Mouse (Mus musculus) CH12.LX (cell line): ENCODE results near the gene Cldn19. TPM values are rescaled to one million over a fixed set of nuclear protein-coding genes. Genes with fewer than 3 reads are reported as not detected.
A peak's percentile ranks its signal among the peaks of the same experiment; 100 is the strongest.

ENCODE experiments used
- DNase-seq: peaks from one replicate; pipeline ENCODE4 v3.0.0-alpha.2; 2013; ENCODE audit errors: extremely low read depth
- H3K27ac ChIP-seq: 2 replicates; pipeline ENCODE4 v1.5.1; 2012; ENCODE audit warnings: low read depth, mild to moderate bottlenecking, control low read depth, moderate library complexity; ENCODE audit not compliant: insufficient read depth
- H3K27me3 ChIP-seq: replicated peaks from 2 replicates; pipeline ENCODE3; 2012; ENCODE audit warnings: inconsistent platforms
- H3K36me3 ChIP-seq, 2 experiments: replicated peaks in 1 of 2; 2 replicates each; pipeline versions ENCODE3 to v1.6.1; 2012; ENCODE audit warnings: inconsistent platforms in 1 of 2, low read length in 1 of 2, mild to moderate bottlenecking in 1 of 2, mixed read lengths in 1 of 2, moderate library complexity in 1 of 2; ENCODE audit not compliant: control insufficient read depth in 1 of 2, insufficient read depth in 1 of 2
- H3K4me1 ChIP-seq, 2 experiments: 2 replicates each; pipeline ENCODE4 v1.6.1; 2012; ENCODE audit warnings: inconsistent platforms in 1 of 2, moderate library complexity in 1 of 2; ENCODE audit not compliant: insufficient read depth in 2 of 2, control insufficient read depth in 1 of 2
- H3K4me2 ChIP-seq: 2 replicates; pipeline ENCODE4 v1.6.1; 2012; ENCODE audit warnings: low read depth, mild to moderate bottlenecking, control low read depth; ENCODE audit not compliant: poor library complexity, insufficient read depth, severe bottlenecking
- H3K4me3 ChIP-seq, 3 experiments: fragments of 150-350 bp in 1 of 3; sonication (generic) in 1 of 3; replicated peaks in 1 of 3; 2 replicates each; pipeline versions ENCODE3 to v1.5.1; 2011 to 2012; ENCODE audit warnings: low read depth in 2 of 3, low read length in 2 of 3, mild to moderate bottlenecking in 2 of 3, moderate library complexity in 2 of 3, control low read depth in 1 of 3, improper control_type of control experiment in 1 of 3, inconsistent platforms in 1 of 3, mixed read lengths in 1 of 3; ENCODE audit not compliant: poor library complexity in 1 of 3
- H3K79me2 ChIP-seq: replicated peaks from 2 replicates; pipeline ENCODE4 v1.6.1; 2012; ENCODE audit warnings: mild to moderate bottlenecking, moderate library complexity; ENCODE audit not compliant: control insufficient read depth, poor library complexity, insufficient read depth, severe bottlenecking; ENCODE audit errors: extremely low read depth
- H3K9ac ChIP-seq: 2 replicates; pipeline ENCODE4 v1.6.1; 2012; ENCODE audit warnings: low read depth, mild to moderate bottlenecking, control low read depth, moderate library complexity; ENCODE audit not compliant: insufficient read depth
- H3K9me3 ChIP-seq: replicated peaks from 2 replicates; pipeline ENCODE3; 2012; ENCODE audit warnings: low read length, inconsistent platforms, mixed read lengths
- BHLHE40 ChIP-seq: IDR thresholded peaks from 2 replicates; pipeline ENCODE4 v1.6.1; 2011; ENCODE audit warnings: mild to moderate bottlenecking, low read depth, low read length, improper control_type of control experiment
- CHD2 ChIP-seq: IDR thresholded peaks from 2 replicates; pipeline ENCODE4 v1.6.1; 2011; ENCODE audit warnings: low read length, improper control_type of control experiment
- CTCF ChIP-seq, 2 experiments: IDR thresholded peaks in 1 of 2; conservative IDR thresholded peaks in 1 of 2; 2 replicates each; pipeline ENCODE4 v1.5.1; 2011 to 2012; ENCODE audit warnings: low read depth in 2 of 2, low read length in 2 of 2, improper control_type of control experiment in 1 of 2, inconsistent platforms in 1 of 2, mild to moderate bottlenecking in 1 of 2, moderate library complexity in 1 of 2
- ELF1 ChIP-seq: IDR thresholded peaks from 2 replicates; pipeline ENCODE4 v1.6.1; 2014; ENCODE audit warnings: low read depth, mild to moderate bottlenecking, inconsistent platforms, low read length, improper control_type of control experiment
- EP300 ChIP-seq: IDR thresholded peaks from 2 replicates; pipeline ENCODE4 v1.6.1; 2011; ENCODE audit warnings: low read length, improper control_type of control experiment
- ETS1 ChIP-seq: conservative IDR thresholded peaks from 2 replicates; pipeline ENCODE4 v1.6.1; 2012; ENCODE audit warnings: low read depth, mild to moderate bottlenecking, inconsistent platforms, low read length, improper control_type of control experiment, moderate library complexity
- GABPA ChIP-seq: IDR thresholded peaks from 2 replicates; pipeline ENCODE4 v1.6.1; 2012; ENCODE audit warnings: low read depth, low read length, improper control_type of control experiment, inconsistent platforms; ENCODE audit not compliant: insufficient replicate concordance
- HCFC1 ChIP-seq: IDR thresholded peaks from 2 replicates; pipeline ENCODE4 v1.6.1; 2012; ENCODE audit warnings: low read depth, mild to moderate bottlenecking, inconsistent platforms, low read length, improper control_type of control experiment
- MAZ ChIP-seq: IDR thresholded peaks from 2 replicates; pipeline ENCODE4 v1.6.1; 2012; ENCODE audit warnings: low read depth, mild to moderate bottlenecking, inconsistent platforms, low read length, improper control_type of control experiment, moderate library complexity
- MEF2A ChIP-seq: IDR thresholded peaks from 2 replicates; pipeline ENCODE4 v1.6.1; 2014; ENCODE audit warnings: low read depth, mild to moderate bottlenecking, inconsistent platforms, low read length, improper control_type of control experiment, borderline replicate concordance
- MXI1 ChIP-seq: IDR thresholded peaks from 2 replicates; pipeline ENCODE4 v1.6.1; 2011; ENCODE audit warnings: mild to moderate bottlenecking, low read depth, low read length, improper control_type of control experiment
- MYC ChIP-seq: IDR thresholded peaks from 2 replicates; pipeline ENCODE4 v1.6.1; 2011; ENCODE audit warnings: low read depth, mild to moderate bottlenecking, improper control_type of control experiment, low read length
- NELFE ChIP-seq: IDR thresholded peaks from 2 replicates; pipeline ENCODE4 v1.6.1; 2011; ENCODE audit warnings: low read depth, low read length, improper control_type of control experiment
- NRF1 ChIP-seq: IDR thresholded peaks from 2 replicates; pipeline ENCODE4 v1.6.1; 2014; ENCODE audit warnings: low read depth, mild to moderate bottlenecking, inconsistent platforms, low read length, improper control_type of control experiment, moderate library complexity
- PAX5 ChIP-seq: IDR thresholded peaks from 2 replicates; pipeline ENCODE4 v1.6.1; 2012; ENCODE audit warnings: low read length, inconsistent platforms, mixed read lengths
- RAD21 ChIP-seq: IDR thresholded peaks from 2 replicates; pipeline ENCODE4 v1.6.1; 2011; ENCODE audit warnings: low read depth, mild to moderate bottlenecking, low read length, improper control_type of control experiment, moderate library complexity
- RCOR1 ChIP-seq: conservative IDR thresholded peaks from 2 replicates; pipeline ENCODE4 v1.6.1; 2012; ENCODE audit warnings: low read depth, mild to moderate bottlenecking, inconsistent platforms, low read length, improper control_type of control experiment
- SIN3A ChIP-seq: IDR thresholded peaks from 2 replicates; pipeline ENCODE4 v1.6.1; 2012; ENCODE audit warnings: low read length, improper control_type of control experiment, inconsistent platforms
- TBP ChIP-seq: conservative IDR thresholded peaks from 2 replicates; pipeline ENCODE4 v1.6.1; 2011; ENCODE audit warnings: low read depth, low read length, improper control_type of control experiment
- TCF12 ChIP-seq: IDR thresholded peaks from 2 replicates; pipeline ENCODE4 v1.6.1; 2014; ENCODE audit warnings: low read depth, mild to moderate bottlenecking, inconsistent platforms, low read length, improper control_type of control experiment
- UBTF ChIP-seq: IDR thresholded peaks from 2 replicates; pipeline ENCODE4 v1.6.1; 2012; ENCODE audit warnings: low read depth, mild to moderate bottlenecking, inconsistent platforms, low read length, improper control_type of control experiment, moderate library complexity
- USF1 ChIP-seq: IDR thresholded peaks from 2 replicates; pipeline ENCODE4 v1.6.1; 2014; ENCODE audit warnings: low read depth, mild to moderate bottlenecking, inconsistent platforms, low read length, improper control_type of control experiment
- ZC3H11A ChIP-seq: IDR thresholded peaks from 2 replicates; pipeline ENCODE4 v1.6.1; 2012; ENCODE audit warnings: low read depth, mild to moderate bottlenecking, inconsistent platforms, low read length, improper control_type of control experiment
- ZMIZ1 ChIP-seq: IDR thresholded peaks from 2 replicates; pipeline ENCODE4 v1.6.1; 2012; ENCODE audit warnings: low read depth, mild to moderate bottlenecking, inconsistent platforms, low read length, improper control_type of control experiment
- ZNF384 ChIP-seq: IDR thresholded peaks from 2 replicates; pipeline ENCODE4 v1.6.1; 2012; ENCODE audit warnings: low read depth, low read length, improper control_type of control experiment, inconsistent platforms
- dilution Hi-C: fragments of 300-500 bp; cut with MboI; formaldehyde crosslinking; loops from 2 replicates; pipeline ENCODE4 v1.14.3; 2020; ENCODE audit warnings: low sequenced_read_pairs; ENCODE audit not compliant: extremely low pct_unique_long_range_greater_than_20kb, extremely low pct_ligation_motif_present
- in situ Hi-C: fragments of 300-500 bp; cut with MboI; formaldehyde crosslinking; loops from 3 replicates; pipeline ENCODE4 v1.14.3; 2019; ENCODE audit warnings: low sequenced_read_pairs, low pct_ligation_motif_present, low pct_unique_long_range_greater_than_20kb, mixed read lengths
- polyA plus RNA-seq: library from polyadenylated mRNA; unstranded; fragments of >175 nt; gene quantifications from 2 replicates; pipeline ENCODE4 v1.2.1, GENCODE M21; 2012; ENCODE audit warnings: low read depth; ENCODE audit not compliant: insufficient read length
- total RNA-seq, 2 experiments: library from RNA; depleted of rRNA; stranded (reverse); fragments of 300-350 nt in 1 of 2; fragments of >200 nt in 1 of 2; gene quantifications; 2 replicates each; pipeline ENCODE4 v1.2.3; 2012 to 2014

Gene Cldn19
- total and polyA plus RNA-seq, 3 experiments: 0.09 TPM; not detected in 2

- TF ChIP-seq ZC3H11A: no peak
- TF ChIP-seq, all 38 proteins: peak for 5
Measured at GRCm38 (mm10) chr4:119292771-119293573, 37.8 kb downstream of the Cldn19 start (continued).

GRCm38 (mm10) chr4:119293574-119294258, 38.5 kb downstream of the Cldn19 start:
- no peaks in the 10 kb centered on the region for H3K27me3 ChIP-seq
- H3K4me2 ChIP-seq: peak overlapping the region; percentile 96; the same call in 1 of the 2 replicates
- in situ Hi-C loops: no loop called here
- no peaks in the 10 kb centered on the region for H3K9me3 ChIP-seq
- H3K27ac ChIP-seq: peak overlapping the region; percentile 17
- TF ChIP-seq ELF1 (no peak), RCOR1 (no peak), SIN3A (0 out of 2 replicates have a peak, but pooled peaks have one; percentile 26), TBP (no peak), NELFE (no peak), MYC (0 out of 2 replicates have a peak, but pooled peaks have one; percentile 3), CHD2 (no peak), BHLHE40 (peak; percentile 64), ETS1 (no peak), CTCF (conservative IDR thresholded peaks at IDR 0.05 in 1 of 2, IDR thresholded peaks at IDR 0.05 in 1 of 2; ENCODE audit: low read depth in 2 of 2, low read length in 2 of 2) (no peak), MXI1 (peak; percentile 98), NRF1 (0 out of 2 replicates have a peak, but pooled peaks have one; percentile 35)
- DNase-seq: no peak
- peaks cover 4 to 42% of the 10 kb centered on the region in 2 experiments; a peak in 3 of 4 replicates for H3K4me1 ChIP-seq
- H3K36me3 ChIP-seq: peaks cover 8 to 37% of the 10 kb centered on the region in 2 experiments
- H3K4me3 ChIP-seq: peak overlapping the region; percentile 83 to 95 (median 92)
- H3K9ac ChIP-seq: peak overlapping the region; percentile 93
- dilution Hi-C loops: no loop called here
- H3K79me2 ChIP-seq: peaks cover 54% of the 10 kb centered on the region

GRCm38 (mm10) chr4:119294415-119295133, 39.4 kb downstream of the Cldn19 start, which contains the start of gene Ybx1:
Gene Ybx1, minus strand, starts transcription at chr4:119294604.
- peak within 1 kb of the TSS; percentile 27 for H3K27ac ChIP-seq
- H3K9me3 ChIP-seq: no peaks in the 10 kb centered on the region
- H3K36me3 ChIP-seq: peaks cover 5 to 33% of the 10 kb centered on the region in 2 experiments
- dilution Hi-C loops (no loop called here), in situ Hi-C loops (no loop called here)
- H3K9ac ChIP-seq: peak within 1 kb of the TSS; percentile 93
- H3K79me2 ChIP-seq: peaks cover 45% of the 10 kb centered on the region
- H3K4me2 ChIP-seq: peak within 1 kb of the TSS; percentile 96
- H3K4me3 ChIP-seq: peak within 1 kb of the TSS; percentile 83 to 95 (median 92)
- no peaks in the 10 kb centered on the region for H3K27me3 ChIP-seq
- H3K4me1 ChIP-seq: peaks cover 4 to 37% of the 10 kb centered on the region in 2 experiments; a peak in 3 of 4 replicates
- peak; percentile 98 for DNase-seq
- peak; percentile 88 for TF ChIP-seq CHD2
- TF ChIP-seq BHLHE40: peak; percentile 75
- peak; percentile 85 for TF ChIP-seq ELF1
- no peak for TF ChIP-seq GABPA
- no peak for TF ChIP-seq ZNF384
- TF ChIP-seq MEF2A: peak; percentile 72; the same call in 1 of the 2 replicates
- peak; percentile 82; the same call in 1 of the 2 replicates for TF ChIP-seq NELFE
- peak; percentile 94 for TF ChIP-seq USF1
- peak; percentile 81 for TF ChIP-seq HCFC1
- TF ChIP-seq UBTF: no peak
- TF ChIP-seq RAD21: no peak
- peak; percentile 88 for TF ChIP-seq TCF12
- TF ChIP-seq ZMIZ1: peak; percentile 84
- TF ChIP-seq MAZ: no peak
- no peak for TF ChIP-seq EP300
- no peak for TF ChIP-seq PAX5
